Mouse (Mus musculus) neural tube, embryonic 11.5 days (tissue): ENCODE measurements around the gene Inafm2. TPM values are rescaled to one million over a fixed set of nuclear protein-coding genes. Genes with fewer than 3 reads are reported as not detected.

ENCODE experiments used
- ATAC-seq: fragments of 200-750 bp; cut with Nextera tagmentation; 2 replicates; pipeline ENCODE4 v1.8.0; 2017; ENCODE audit warnings: moderate number of reproducible peaks, mild to moderate bottlenecking, moderate TSS enrichment, moderate library complexity; ENCODE audit not compliant: insufficient read depth, low FRiP score, low TSS enrichment
- DNase-seq: peaks from one replicate; pipeline ENCODE4 v3.0.0-alpha.2; 2015; ENCODE audit warnings: low spot score
- H3K27ac ChIP-seq: fragments of 300-500 bp; sonication (generic); 2 replicates; pipeline ENCODE4 v1.5.1; 2014; ENCODE audit warnings: low read depth, mild to moderate bottlenecking, low read length
- H3K27me3 ChIP-seq: fragments of 300-500 bp; sonication (generic); 2 replicates; pipeline ENCODE4 v1.6.1; 2014; ENCODE audit warnings: mild to moderate bottlenecking, low read length, mixed read lengths; ENCODE audit not compliant: control insufficient read depth, insufficient read depth
- H3K36me3 ChIP-seq: fragments of 300-500 bp; sonication (generic); 2 replicates; pipeline ENCODE4 v1.6.1; 2014; ENCODE audit warnings: mild to moderate bottlenecking, low read length, moderate library complexity, mixed read lengths; ENCODE audit not compliant: control insufficient read depth, insufficient read depth
- H3K4me1 ChIP-seq: fragments of 300-500 bp; sonication (generic); 2 replicates; pipeline ENCODE4 v1.6.1; 2014; ENCODE audit warnings: low read length, mixed read lengths; ENCODE audit not compliant: control insufficient read depth, insufficient read depth
- H3K4me2 ChIP-seq: fragments of 300-500 bp; sonication (generic); 2 replicates; pipeline ENCODE4 v1.6.1; 2014; ENCODE audit warnings: low read depth, mild to moderate bottlenecking, moderate library complexity
- H3K4me3 ChIP-seq: fragments of 300-500 bp; sonication (generic); 2 replicates; pipeline ENCODE4 v1.5.1; 2014; ENCODE audit warnings: low read depth, low read length
- H3K9ac ChIP-seq: fragments of 300-500 bp; sonication (generic); 2 replicates; pipeline ENCODE4 v1.6.1; 2014; ENCODE audit warnings: mild to moderate bottlenecking, low read length
- H3K9me3 ChIP-seq: fragments of 300-500 bp; sonication (generic); 2 replicates; pipeline ENCODE4 v1.6.1; 2016; ENCODE audit warnings: low read length; ENCODE audit not compliant: control insufficient read depth
- WGBS: fragments of 180-500 bp; shearing (Covaris S2); extraction: QIAGEN DNeasy Blood & Tissue Kit; methylation state at CpG from one replicate; pipeline ENCODE4 v1.1.7; 2014; 5-methylcytosine and 5-hydroxymethylcytosine counted together
- polyA plus RNA-seq: library from polyadenylated mRNA; unstranded; fragments of >200 nt; fragmentation: Nextera tagmentation; extraction: Ambion mirVana; gene quantifications from 2 replicates; pipeline ENCODE4 v1.2.1, GENCODE M21; 2014

Inafm2 gene
- polyA plus RNA-seq, 1 experiment from 2014 or later, result 29.2 TPM

DNA sequence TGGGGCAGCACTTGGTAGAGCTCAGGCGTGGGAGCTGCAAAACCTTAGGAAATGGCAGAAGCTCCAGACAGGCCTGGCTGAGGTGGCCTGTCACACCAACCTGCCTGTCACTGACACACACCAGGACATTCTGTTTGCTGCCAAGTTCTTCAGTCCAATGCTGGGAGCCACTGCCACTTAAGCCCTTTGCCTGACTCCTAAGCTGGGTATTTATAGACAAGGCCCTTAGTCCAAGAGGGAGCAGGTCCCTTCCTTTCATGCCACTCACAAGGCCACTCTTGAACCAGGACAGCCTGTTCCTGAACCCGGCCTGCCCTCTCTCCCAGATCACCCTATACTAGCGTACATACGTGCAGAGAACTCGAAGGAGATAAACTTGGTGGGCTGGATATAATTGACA lies 28.9 kb upstream of the Inafm2 start:
- no peak for ATAC-seq
- Histone ChIP-seq H3K9me3 (no peaks in the 10 kb centered on the region), H3K4me2 (no peak overlapping the region), H3K27me3 (peaks cover 11% of the 10 kb centered on the region), H3K9ac (no peak overlapping the region), H3K36me3 (no peaks in the 10 kb centered on the region), H3K4me3 (no peak overlapping the region), H3K4me1 (no peaks in the 10 kb centered on the region), H3K27ac (no peak overlapping the region)
- no peak for DNase-seq
- 88% methylated on average over 5 of the region's 5 CpGs for WGBS

DNA sequence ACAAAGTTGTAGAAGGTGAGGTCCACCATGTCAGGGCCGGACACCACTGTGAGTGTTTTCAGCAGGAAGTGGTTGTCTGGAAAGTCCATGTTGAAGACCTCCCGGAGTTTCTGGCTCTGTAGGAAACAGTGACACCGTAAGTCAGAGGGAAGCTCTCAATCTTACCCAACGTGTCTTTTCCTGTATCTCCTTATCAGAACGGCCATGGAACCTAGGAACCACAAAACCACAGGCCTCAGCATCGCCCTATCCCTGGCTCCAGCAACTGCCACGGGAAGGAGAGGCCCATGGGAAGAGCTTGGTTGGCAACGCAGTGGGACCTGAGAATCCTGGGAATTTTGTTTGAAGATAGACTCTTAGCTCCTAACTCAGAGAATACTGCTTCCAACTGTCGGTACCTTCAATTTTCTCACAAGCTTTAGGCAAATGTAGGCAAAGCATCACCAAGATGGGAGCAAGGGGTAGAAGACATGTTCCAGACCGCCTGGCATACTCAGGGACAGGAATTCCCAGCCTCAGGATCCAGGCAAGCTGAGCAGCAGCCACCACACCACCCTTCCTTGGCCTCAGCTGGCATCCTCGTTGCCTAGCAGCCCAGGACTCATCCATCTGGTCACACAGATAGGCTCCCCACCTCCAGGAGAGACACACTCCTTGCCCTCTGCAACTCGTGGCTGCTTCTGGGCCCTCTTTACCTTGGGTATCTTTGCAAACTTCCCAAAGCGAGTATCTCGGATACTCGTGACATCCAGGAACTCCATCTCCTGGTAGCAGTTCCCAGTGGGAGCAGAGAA lies 21.7 kb upstream of the Inafm2 start:
- Histone ChIP-seq H3K4me3 (no peak overlapping the region), H3K4me2 (no peak overlapping the region), H3K4me1 (peaks cover 3% of the 10 kb centered on the region; the same call in 1 of the 2 replicates), H3K36me3 (no peaks in the 10 kb centered on the region), H3K9me3 (no peaks in the 10 kb centered on the region), H3K9ac (no peak overlapping the region), H3K27me3 (0 out of 2 replicates have a peak, but pooled peaks cover 5% of the 10 kb centered on the region), H3K27ac (no peak overlapping the region)
- 85% methylated on average over 15 of the region's 15 CpGs for WGBS
- no peak for ATAC-seq
- DNase-seq, result no peak

DNA sequence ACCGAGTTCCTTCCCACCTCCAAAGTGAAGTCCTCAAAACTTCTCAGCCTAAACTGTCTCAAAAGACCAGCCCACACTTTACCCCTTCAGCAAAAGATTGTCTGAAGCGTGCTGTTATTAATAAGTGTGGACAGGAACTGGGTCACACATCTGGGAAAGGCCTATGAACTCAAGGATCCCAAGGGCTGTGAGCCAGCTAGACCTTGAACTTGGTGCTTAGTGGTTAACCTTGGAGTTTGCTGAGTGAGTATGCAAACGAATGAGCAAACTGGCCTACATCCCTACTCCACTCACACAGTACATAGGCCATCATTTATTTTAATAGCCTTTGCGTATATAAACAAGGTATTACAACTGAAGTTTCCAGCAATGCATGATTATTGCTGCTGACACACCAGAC lies 20.0 kb upstream of the Inafm2 start:
- DNase-seq (no peak), ATAC-seq (no peak)
- WGBS, result 86% methylated on average over 4 of the region's 4 CpGs
- Histone ChIP-seq H3K9ac (no peak overlapping the region), H3K4me2 (no peak overlapping the region), H3K27me3 (0 out of 2 replicates have a peak, but pooled peaks cover 7% of the 10 kb centered on the region), H3K4me1 (peaks cover 3% of the 10 kb centered on the region; the same call in 1 of the 2 replicates), H3K9me3 (no peaks in the 10 kb centered on the region), H3K4me3 (no peak overlapping the region), H3K27ac (no peak overlapping the region), H3K36me3 (no peaks in the 10 kb centered on the region)

DNA sequence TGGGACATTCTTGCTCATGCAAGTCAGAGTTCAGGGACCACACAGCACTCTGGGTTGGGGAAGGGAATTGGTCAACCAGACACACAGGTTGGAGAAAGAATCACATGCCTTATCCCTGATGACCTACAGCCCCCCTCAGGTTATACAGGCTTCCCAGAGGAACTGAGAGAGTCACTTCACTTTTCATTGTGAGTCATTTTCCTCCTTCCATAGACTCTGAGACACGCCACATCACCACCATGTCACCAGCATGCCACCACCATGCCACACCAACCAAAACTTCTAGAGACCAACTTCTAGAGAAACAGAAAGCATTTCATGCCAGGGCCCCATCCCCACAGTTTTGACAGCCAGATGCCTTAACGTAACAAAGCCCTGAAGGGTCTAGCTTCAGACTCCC lies 18.7 kb upstream of the Inafm2 start:
- no peak overlapping the region for H3K4me3 ChIP-seq
- H3K9me3 ChIP-seq, result no peaks in the 10 kb centered on the region
- H3K27ac ChIP-seq, result no peak overlapping the region
- DNase-seq (no peak), ATAC-seq (no peak)
- peaks cover 12% of the 10 kb centered on the region; the same call in 1 of the 2 replicates for H3K27me3 ChIP-seq
- H3K9ac ChIP-seq, result no peak overlapping the region
- WGBS, result 75% methylated on average over 2 of the region's 2 CpGs
- H3K36me3 ChIP-seq, result no peaks in the 10 kb centered on the region
- no peak overlapping the region for H3K4me2 ChIP-seq
- peaks cover 3% of the 10 kb centered on the region; the same call in 1 of the 2 replicates for H3K4me1 ChIP-seq

DNA sequence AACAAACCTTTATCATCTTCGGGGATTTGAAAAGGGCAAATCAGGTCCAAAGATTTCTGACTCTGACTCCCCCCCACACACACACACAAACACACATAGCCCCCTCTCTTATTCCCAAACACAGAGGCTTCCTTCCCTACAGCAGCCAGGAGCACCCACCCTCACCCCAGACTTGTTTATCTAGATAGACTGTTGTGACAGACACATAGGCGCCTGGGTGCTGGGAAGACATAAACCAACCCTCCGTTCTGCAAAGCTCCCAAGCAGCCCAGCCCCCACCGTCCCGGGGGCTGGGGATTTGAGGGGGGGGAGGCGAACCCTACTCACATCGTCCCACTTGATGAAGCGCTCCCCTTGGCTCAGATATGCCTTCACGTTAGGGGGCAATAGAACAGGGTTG lies 17.6 kb upstream of the Inafm2 start:
- Histone ChIP-seq H3K36me3 (no peaks in the 10 kb centered on the region), H3K4me2 (no peak overlapping the region), H3K27ac (no peak overlapping the region), H3K4me3 (no peak overlapping the region), H3K27me3 (peaks cover 12% of the 10 kb centered on the region; the same call in 1 of the 2 replicates), H3K9me3 (no peaks in the 10 kb centered on the region), H3K9ac (no peak overlapping the region), H3K4me1 (peaks cover 3% of the 10 kb centered on the region; the same call in 1 of the 2 replicates)
- no peak for ATAC-seq
- 28% methylated on average over 9 of the region's 9 CpGs for WGBS
- no peak for DNase-seq

DNA sequence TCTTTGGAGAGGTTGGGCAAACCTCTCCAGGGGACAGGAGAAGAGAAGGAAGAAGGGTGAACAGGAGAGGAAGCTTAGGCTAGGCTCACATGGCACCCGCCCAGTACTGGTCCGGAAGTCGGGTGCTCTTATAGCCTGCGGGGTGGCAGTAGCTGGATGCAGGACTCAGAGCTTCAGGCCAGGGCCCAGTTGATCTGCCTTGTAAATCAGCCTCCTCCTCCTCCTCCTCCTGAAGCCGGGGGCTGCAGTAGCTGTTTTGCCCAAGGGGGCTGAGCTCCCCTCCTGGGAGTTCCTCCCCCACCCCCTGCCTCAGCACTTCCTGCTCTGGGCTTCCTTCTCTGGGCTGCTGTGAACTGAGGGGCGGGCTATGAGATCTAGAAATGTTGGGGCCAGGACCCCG lies 17.2 kb upstream of the Inafm2 start, which contains the start of gene Plcb2:
Gene Plcb2, minus strand, starts transcription at position 102 of the 400 bp plus-strand sequence.
- peaks cover 12% of the 10 kb centered on the region; the same call in 1 of the 2 replicates for H3K27me3 ChIP-seq
- 15% methylated on average over 7 of the region's 7 CpGs for WGBS

DNA sequence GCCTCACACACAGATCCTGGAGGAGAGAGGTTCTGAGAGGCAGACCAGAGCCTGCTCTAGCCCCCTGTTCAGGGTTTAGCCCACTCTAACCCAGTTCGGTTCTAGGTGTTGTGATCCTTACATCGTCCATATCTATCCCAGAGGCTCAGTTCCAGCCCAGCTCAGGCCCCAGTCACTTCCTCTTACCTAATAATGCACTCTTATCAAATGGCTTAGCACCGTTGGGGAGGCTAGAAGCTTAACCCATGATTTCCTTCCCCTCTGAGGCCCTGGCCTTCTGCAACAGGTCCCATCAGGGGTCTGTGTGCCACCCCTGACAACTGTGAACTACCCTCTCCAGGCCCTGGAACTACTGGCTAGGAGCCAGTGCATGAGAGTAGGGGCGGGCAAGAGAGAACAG lies 16.4 kb upstream of the Inafm2 start:
- DNase-seq, result no peak
- ATAC-seq, result no peak
- Histone ChIP-seq H3K36me3 (no peaks in the 10 kb centered on the region), H3K27me3 (peaks cover 12% of the 10 kb centered on the region; the same call in 1 of the 2 replicates), H3K9me3 (no peaks in the 10 kb centered on the region), H3K4me1 (peaks cover 3% of the 10 kb centered on the region; the same call in 1 of the 2 replicates), H3K4me3 (no peak overlapping the region), H3K9ac (no peak overlapping the region), H3K4me2 (no peak overlapping the region), H3K27ac (no peak overlapping the region)
- WGBS, result 44% methylated on average over 4 of the region's 4 CpGs

More for the DNA sequence above, 17.2 kb upstream of the Inafm2 start, which contains the start of gene Plcb2:
- H3K4me2 ChIP-seq, result no peak within 1 kb of the TSS
- no peak within 1 kb of the TSS for H3K9ac ChIP-seq
- no peaks in the 10 kb centered on the region for H3K36me3 ChIP-seq
- peaks cover 3% of the 10 kb centered on the region; the same call in 1 of the 2 replicates for H3K4me1 ChIP-seq
- no peak within 1 kb of the TSS for H3K4me3 ChIP-seq
- H3K27ac ChIP-seq, result no peak within 1 kb of the TSS
- ATAC-seq (no peak), DNase-seq (no peak)
- no peaks in the 10 kb centered on the region for H3K9me3 ChIP-seq

DNA sequence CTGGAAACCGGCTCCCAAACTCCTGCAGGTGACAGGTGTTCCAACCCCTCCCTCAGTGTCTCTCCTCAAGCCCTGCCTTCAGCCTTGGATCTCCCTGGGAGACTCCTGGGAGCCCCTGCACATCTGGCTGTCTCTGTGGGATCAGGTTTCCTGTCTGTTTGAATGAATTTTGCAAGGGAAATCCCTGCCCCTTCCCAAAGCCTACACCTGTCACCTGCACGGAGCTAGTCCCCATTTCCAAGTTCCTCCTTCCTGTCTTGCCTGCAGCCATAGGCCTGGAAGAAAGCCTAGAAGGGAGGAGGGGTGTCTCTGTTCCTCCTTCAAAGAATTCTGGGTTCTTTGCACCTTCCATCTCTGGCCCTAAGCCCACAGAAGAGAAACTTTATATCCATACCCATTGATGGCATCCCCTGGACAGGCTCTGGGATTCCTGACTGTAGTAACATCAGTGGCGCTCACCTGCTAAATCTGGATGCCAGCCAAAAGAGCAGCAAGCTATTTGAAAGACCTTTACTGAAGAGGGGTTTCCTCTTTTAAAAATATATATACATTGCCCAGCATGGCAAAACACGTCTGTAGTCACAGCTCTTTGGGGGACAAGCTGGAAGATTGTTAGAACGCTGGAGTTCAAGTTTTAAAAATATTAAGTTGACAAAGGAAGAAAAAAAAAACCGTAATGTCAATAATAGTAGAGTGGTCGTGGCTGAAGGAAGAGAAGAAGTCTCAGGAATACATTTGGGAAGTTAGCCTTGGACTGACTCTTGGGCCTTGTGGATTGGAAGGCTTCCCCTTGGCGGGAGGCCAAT lies 15.5 kb upstream of the Inafm2 start:
- H3K27ac ChIP-seq, result no peak overlapping the region
- peaks cover 3% of the 10 kb centered on the region; the same call in 1 of the 2 replicates for H3K4me1 ChIP-seq
- WGBS, result 29% methylated on average over 8 of the region's 8 CpGs
- ATAC-seq (no peak), DNase-seq (no peak)
- no peak overlapping the region for H3K4me3 ChIP-seq
- peaks cover 12% of the 10 kb centered on the region; the same call in 1 of the 2 replicates for H3K27me3 ChIP-seq
- H3K4me2 ChIP-seq, result no peak overlapping the region
- no peaks in the 10 kb centered on the region for H3K9me3 ChIP-seq
- H3K36me3 ChIP-seq, result no peaks in the 10 kb centered on the region
- no peak overlapping the region for H3K9ac ChIP-seq
